Mouse (Mus musculus): ENCODE measurements around the gene Ahcyl2. TPM values are rescaled to one million over a fixed set of nuclear protein-coding genes. Genes with fewer than 3 reads are reported as not detected.

The Ahcyl2 gene
- 57.4 TPM for polyA plus RNA-seq (2014; fragmentation: Illumina TruSeq; extraction: RNeasy Lipid Tissue Mini Kit (QIAGEN cat#74804); ENCODE audit: low read depth, low replicate concordance)

DNA sequence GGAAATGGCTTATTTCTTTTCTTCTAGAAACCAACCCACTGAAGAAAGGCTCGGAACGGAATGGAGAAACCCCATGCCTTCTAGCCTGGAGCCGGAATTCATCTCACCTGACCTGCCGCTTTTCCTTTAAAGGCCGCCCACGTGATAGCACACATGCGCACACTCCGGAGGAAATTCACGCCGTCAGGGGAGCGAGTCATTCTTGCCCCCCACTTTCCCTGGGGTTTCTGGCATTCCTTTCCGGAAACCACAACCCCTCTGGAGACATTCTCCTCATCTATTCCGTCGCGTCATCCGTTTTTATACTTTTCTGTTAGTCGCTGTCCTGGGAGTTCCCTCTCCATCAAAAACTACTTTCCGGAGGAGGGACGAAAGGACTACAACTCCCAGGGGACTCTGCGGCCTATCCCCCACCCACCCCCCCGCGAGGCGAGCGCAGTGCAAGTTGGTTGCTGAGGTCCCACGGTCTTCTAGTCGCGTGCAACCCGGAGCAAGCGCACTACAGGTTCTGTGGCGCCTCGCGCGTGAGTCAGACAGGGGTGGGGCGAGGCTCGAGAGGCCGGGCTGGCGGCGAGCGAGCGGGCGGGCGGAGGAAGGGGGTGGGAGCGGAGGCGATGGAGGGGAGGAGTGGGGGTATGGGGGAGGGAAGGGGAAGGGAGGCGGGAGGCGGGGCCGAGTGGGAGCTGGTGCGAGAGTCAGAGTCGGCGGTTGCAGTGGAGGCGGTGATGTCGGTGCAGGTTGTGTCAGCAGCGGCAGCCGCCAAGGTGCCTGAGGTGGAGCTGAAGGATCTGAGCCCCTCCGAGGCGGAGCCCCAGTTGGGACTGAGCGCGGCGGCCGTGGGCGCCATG, at the start of gene Ahcyl2:
Gene Ahcyl2 (plus strand): TSS at position 199 of the 848 bp plus-strand sequence.

DNA sequence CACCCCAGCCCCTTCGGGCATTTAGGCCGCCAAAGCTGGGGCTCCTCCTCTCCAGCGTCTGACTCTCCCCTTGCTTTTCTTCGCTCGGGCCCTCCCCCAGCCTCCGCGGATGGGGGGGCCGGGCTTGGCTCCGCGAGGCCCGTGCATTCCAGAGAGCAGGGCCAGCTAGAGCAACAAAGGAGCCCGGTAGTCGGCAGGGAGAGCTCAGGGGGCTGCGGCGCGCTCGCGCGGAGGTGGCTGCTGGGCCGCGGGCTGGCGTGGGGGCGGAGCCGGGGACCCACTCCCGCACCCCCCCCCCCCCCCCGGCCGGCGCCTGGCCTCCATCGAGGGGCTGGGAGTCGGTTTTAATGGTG, 32.5 kb upstream of the Ahcyl2 start, which contains the start of gene Smo:
Gene Smo (plus strand): TSS at position 168 of the 353 bp plus-strand sequence.

DNA sequence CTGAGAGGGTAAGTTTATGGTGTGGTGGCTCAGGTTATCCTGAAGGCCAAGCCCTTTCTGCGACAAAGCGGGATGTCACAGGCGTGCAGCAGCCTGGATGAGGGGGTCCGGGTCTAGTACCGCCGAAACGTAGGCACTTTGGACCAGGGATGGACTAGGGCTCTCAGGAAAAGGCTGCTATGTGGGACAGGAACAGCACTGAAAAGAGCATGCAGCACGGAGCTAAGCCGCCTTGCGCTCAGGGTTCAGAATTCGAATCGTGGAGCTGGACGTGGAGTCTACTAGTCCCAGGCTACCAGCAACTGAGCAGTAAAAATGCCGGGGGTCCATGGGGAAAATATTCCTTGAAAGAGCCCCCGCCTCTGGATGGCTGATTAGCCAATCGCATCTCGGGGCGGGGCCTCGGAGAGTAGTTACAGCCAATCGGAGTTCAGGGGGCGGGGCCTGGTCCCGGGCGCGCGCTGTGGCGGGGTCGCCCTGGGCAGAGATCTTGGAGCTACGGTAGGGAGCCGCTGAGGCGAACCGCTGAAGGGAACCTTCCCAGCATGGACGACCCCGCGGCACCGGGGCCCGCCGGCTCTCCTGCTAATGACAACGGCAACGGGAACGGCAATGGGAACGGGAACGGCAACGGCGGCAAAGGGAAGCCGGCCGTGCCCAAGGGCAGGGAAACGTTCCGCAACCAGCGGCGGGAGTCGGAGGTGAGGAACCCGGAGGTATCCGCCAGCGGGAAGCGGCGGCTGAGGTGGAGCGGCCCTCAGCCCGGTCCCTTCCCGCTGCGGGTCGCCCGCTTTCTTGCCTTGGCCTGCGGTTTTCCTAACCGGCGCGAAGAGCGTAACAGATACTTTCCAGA, 148.9 kb downstream of the Ahcyl2 start, which contains the start of gene Strip2:
Gene Strip2 (plus strand): TSS at position 483 of the 853 bp plus-strand sequence.

Other genes starting within 250 kb of the Ahcyl2 start
- 11.7 TPM for gene Irf5, start 241.4 kb upstream of the Ahcyl2 start, polyA plus RNA-seq (2014; fragmentation: Illumina TruSeq; extraction: RNeasy Lipid Tissue Mini Kit (QIAGEN cat#74804); ENCODE audit: low read depth, low replicate concordance)
- gene Tnpo3, start 158.1 kb upstream of the Ahcyl2 start, polyA plus RNA-seq (2014; fragmentation: Illumina TruSeq; extraction: RNeasy Lipid Tissue Mini Kit (QIAGEN cat#74804); ENCODE audit: low read depth, low replicate concordance): 45.9 TPM
- gene Tspan33, start 73.8 kb upstream of the Ahcyl2 start, polyA plus RNA-seq (2014; fragmentation: Illumina TruSeq; extraction: RNeasy Lipid Tissue Mini Kit (QIAGEN cat#74804); ENCODE audit: low read depth, low replicate concordance): 6.6 TPM
- 29.3 TPM for gene Smo, start 32.5 kb upstream of the Ahcyl2 start, polyA plus RNA-seq (2014; fragmentation: Illumina TruSeq; extraction: RNeasy Lipid Tissue Mini Kit (QIAGEN cat#74804); ENCODE audit: low read depth, low replicate concordance)
- 4.3 TPM for gene Strip2, start 149.0 kb downstream of the Ahcyl2 start, polyA plus RNA-seq (2014; fragmentation: Illumina TruSeq; extraction: RNeasy Lipid Tissue Mini Kit (QIAGEN cat#74804); ENCODE audit: low read depth, low replicate concordance)